Mouse (Mus musculus) embryonic facial prominence, embryonic 11.5 days (tissue): ENCODE results near the gene Ddt. TPM values are rescaled to one million over a fixed set of nuclear protein-coding genes. Genes with fewer than 3 reads are reported as not detected.

Experiments used
- ATAC-seq: fragments of 200-750 bp; cut with Nextera tagmentation; replicated peaks from 2 replicates; pipeline ENCODE4 v1.8.0; 2017; ENCODE audit warnings: low read depth; ENCODE audit not compliant: insufficient number of reproducible peaks, low FRiP score, low TSS enrichment
- DNase-seq: peaks from one replicate; pipeline ENCODE4 v3.0.0-alpha.2; 2015; ENCODE audit warnings: low spot score
- H3K27ac ChIP-seq: fragments of 300-500 bp; sonication (generic); replicated peaks from 2 replicates; pipeline ENCODE4 v1.5.1; 2014; ENCODE audit warnings: mild to moderate bottlenecking, low read depth, low read length, control low read depth
- H3K27me3 ChIP-seq: fragments of 300-500 bp; sonication (generic); 2 replicates; pipeline ENCODE4 v1.6.1; 2014; ENCODE audit warnings: mild to moderate bottlenecking, low read length, moderate library complexity, mixed read lengths; ENCODE audit not compliant: control insufficient read depth, insufficient read depth
- H3K36me3 ChIP-seq: fragments of 300-500 bp; sonication (generic); replicated peaks from 2 replicates; pipeline ENCODE4 v1.6.1; 2014; ENCODE audit warnings: low read depth, mild to moderate bottlenecking, low read length, moderate library complexity, mixed read lengths; ENCODE audit not compliant: control insufficient read depth, insufficient read depth
- H3K4me1 ChIP-seq: fragments of 300-500 bp; sonication (generic); 2 replicates; pipeline ENCODE4 v1.6.1; 2014; ENCODE audit warnings: low read length, mixed read lengths; ENCODE audit not compliant: control insufficient read depth, insufficient read depth
- H3K4me2 ChIP-seq: fragments of 300-500 bp; sonication (generic); 2 replicates; pipeline ENCODE4 v1.6.1; 2014; ENCODE audit warnings: low read depth, mild to moderate bottlenecking, control low read depth, low read length, moderate library complexity
- H3K4me3 ChIP-seq: fragments of 300-500 bp; sonication (generic); 2 replicates; pipeline ENCODE4 v1.5.1; 2014; ENCODE audit warnings: low read depth, low read length, control low read depth
- H3K9ac ChIP-seq: fragments of 300-500 bp; sonication (generic); replicated peaks from 2 replicates; pipeline ENCODE4 v1.6.1; 2014; ENCODE audit warnings: mild to moderate bottlenecking, control low read depth, low read length
- H3K9me3 ChIP-seq: fragments of 300-500 bp; sonication (generic); replicated peaks from 2 replicates; pipeline ENCODE4 v1.6.1; 2016; ENCODE audit warnings: mild to moderate bottlenecking, low read length, inconsistent platforms, mixed read lengths; ENCODE audit not compliant: control insufficient read depth
- WGBS: fragments of 180-500 bp; shearing (Covaris S2); extraction: QIAGEN DNeasy Blood & Tissue Kit; methylation state at CpG from one replicate; pipeline ENCODE4 v1.1.7; 2014; 5-methylcytosine and 5-hydroxymethylcytosine counted together
- polyA plus RNA-seq: library from polyadenylated mRNA; unstranded; fragments of >200 nt; fragmentation: Nextera tagmentation; extraction: Ambion mirVana; gene quantifications from 2 replicates; pipeline ENCODE4 v1.2.1, GENCODE M21; 2014

The Ddt gene
- polyA plus RNA-seq, 1 experiment from 2014 or later: 92.0 TPM

GRCm38 (mm10) chr10:75796731-75797516 lies 23.7 kb upstream of the Ddt start:
- H3K36me3 ChIP-seq: no peaks in the 10 kb centered on the region

GRCm38 (mm10) chr10:75794880-75795279 lies 21.7 kb upstream of the Ddt start:
- no peak overlapping the region for H3K4me3 ChIP-seq
- no peak overlapping the region for H3K4me2 ChIP-seq
- DNase-seq (peak; percentile 38), ATAC-seq (no peak)
- 31% methylated on average over 3 of the region's 3 CpGs for whole genome bisulfite sequencing
- H3K4me1 ChIP-seq: no peaks in the 10 kb centered on the region
- no peak overlapping the region for H3K27ac ChIP-seq
- H3K9me3 ChIP-seq: no peaks in the 10 kb centered on the region
- no peaks in the 10 kb centered on the region for H3K36me3 ChIP-seq
- H3K9ac ChIP-seq: no peak overlapping the region
- no peaks in the 10 kb centered on the region; the same call in 1 of the 2 replicates for H3K27me3 ChIP-seq

More at GRCm38 (mm10) chr10:75796731-75797516, 23.7 kb upstream of the Ddt start:
- no peak overlapping the region for H3K9ac ChIP-seq
- peak overlapping the region; percentile 74 for H3K4me2 ChIP-seq
- DNase-seq (no peak), ATAC-seq (no peak)
- WGBS: 46% methylated on average over 11 of the region's 11 CpGs
- H3K27ac ChIP-seq: no peak overlapping the region
- peak overlapping the region; percentile 33 for H3K4me3 ChIP-seq
- no peaks in the 10 kb centered on the region; the same call in 1 of the 2 replicates for H3K27me3 ChIP-seq
- no peaks in the 10 kb centered on the region for H3K9me3 ChIP-seq
- no peaks in the 10 kb centered on the region for H3K4me1 ChIP-seq

- no peak overlapping the region for H3K4me3 ChIP-seq
- H3K9me3 ChIP-seq: no peaks in the 10 kb centered on the region
- H3K36me3 ChIP-seq: no peaks in the 10 kb centered on the region
- ATAC-seq (no peak), DNase-seq (peak; percentile 39)
- no peaks in the 10 kb centered on the region for H3K27me3 ChIP-seq
- H3K9ac ChIP-seq: no peak overlapping the region
- H3K27ac ChIP-seq: no peak overlapping the region
- H3K4me1 ChIP-seq: no peaks in the 10 kb centered on the region
- WGBS: 18% methylated on average over 7 of the region's 7 CpGs
- no peak overlapping the region for H3K4me2 ChIP-seq
Observed at GRCm38 (mm10) chr10:75790773-75791172, 17.6 kb upstream of the Ddt start.

GRCm38 (mm10) chr10:75789841-75790240 lies 16.6 kb upstream of the Ddt start:
- Histone ChIP-seq H3K4me1 (no peaks in the 10 kb centered on the region), H3K4me3 (no peak overlapping the region), H3K27me3 (no peaks in the 10 kb centered on the region), H3K9ac (no peak overlapping the region), H3K27ac (no peak overlapping the region), H3K9me3 (no peaks in the 10 kb centered on the region), H3K4me2 (no peak overlapping the region), H3K36me3 (no peaks in the 10 kb centered on the region)
- DNase-seq: no peak
- no peak for ATAC-seq
- WGBS: 87% methylated on average over 5 of the region's 5 CpGs

- H3K9ac ChIP-seq: no peak overlapping the region
- H3K4me3 ChIP-seq: no peak overlapping the region
- no peaks in the 10 kb centered on the region for H3K9me3 ChIP-seq
- whole genome bisulfite sequencing: 78% methylated on average over 6 of the region's 6 CpGs
- DNase-seq (no peak), ATAC-seq (no peak; the same call in 1 of the 2 replicates)
- no peak overlapping the region for H3K27ac ChIP-seq
- no peaks in the 10 kb centered on the region for H3K27me3 ChIP-seq
- H3K36me3 ChIP-seq: no peaks in the 10 kb centered on the region
- no peaks in the 10 kb centered on the region for H3K4me1 ChIP-seq
- H3K4me2 ChIP-seq: no peak overlapping the region
Observed at GRCm38 (mm10) chr10:75789081-75789735, 16.0 kb upstream of the Ddt start.

GRCm38 (mm10) chr10:75788277-75788676 lies 15.1 kb upstream of the Ddt start:
- Histone ChIP-seq H3K36me3 (no peaks in the 10 kb centered on the region), H3K4me2 (no peak overlapping the region), H3K9me3 (no peaks in the 10 kb centered on the region), H3K9ac (no peak overlapping the region), H3K27me3 (no peaks in the 10 kb centered on the region), H3K27ac (no peak overlapping the region), H3K4me3 (no peak overlapping the region), H3K4me1 (no peaks in the 10 kb centered on the region)
- WGBS: 90% methylated on average over 8 of the region's 8 CpGs
- no peak for ATAC-seq
- no peak for DNase-seq

- Histone ChIP-seq H3K36me3 (no peaks in the 10 kb centered on the region), H3K9ac (no peak overlapping the region), H3K4me2 (no peak overlapping the region), H3K9me3 (no peaks in the 10 kb centered on the region), H3K27me3 (no peaks in the 10 kb centered on the region), H3K4me1 (no peaks in the 10 kb centered on the region), H3K27ac (no peak overlapping the region), H3K4me3 (no peak overlapping the region)
- DNase-seq (no peak), ATAC-seq (no peak)
- 71% methylated on average over 1 of the region's 1 CpGs for WGBS
Observed at GRCm38 (mm10) chr10:75785442-75785841, 12.2 kb upstream of the Ddt start.
